Mouse (Mus musculus): ENCODE results near the gene Zfp781. TPM values are rescaled to one million over a fixed set of nuclear protein-coding genes. Genes with fewer than 3 reads are reported as not detected.

The Zfp781 gene
- polyA plus RNA-seq (2012; rRNA removed; ENCODE audit: low replicate concordance) = not detected in 2 replicates

DNA sequence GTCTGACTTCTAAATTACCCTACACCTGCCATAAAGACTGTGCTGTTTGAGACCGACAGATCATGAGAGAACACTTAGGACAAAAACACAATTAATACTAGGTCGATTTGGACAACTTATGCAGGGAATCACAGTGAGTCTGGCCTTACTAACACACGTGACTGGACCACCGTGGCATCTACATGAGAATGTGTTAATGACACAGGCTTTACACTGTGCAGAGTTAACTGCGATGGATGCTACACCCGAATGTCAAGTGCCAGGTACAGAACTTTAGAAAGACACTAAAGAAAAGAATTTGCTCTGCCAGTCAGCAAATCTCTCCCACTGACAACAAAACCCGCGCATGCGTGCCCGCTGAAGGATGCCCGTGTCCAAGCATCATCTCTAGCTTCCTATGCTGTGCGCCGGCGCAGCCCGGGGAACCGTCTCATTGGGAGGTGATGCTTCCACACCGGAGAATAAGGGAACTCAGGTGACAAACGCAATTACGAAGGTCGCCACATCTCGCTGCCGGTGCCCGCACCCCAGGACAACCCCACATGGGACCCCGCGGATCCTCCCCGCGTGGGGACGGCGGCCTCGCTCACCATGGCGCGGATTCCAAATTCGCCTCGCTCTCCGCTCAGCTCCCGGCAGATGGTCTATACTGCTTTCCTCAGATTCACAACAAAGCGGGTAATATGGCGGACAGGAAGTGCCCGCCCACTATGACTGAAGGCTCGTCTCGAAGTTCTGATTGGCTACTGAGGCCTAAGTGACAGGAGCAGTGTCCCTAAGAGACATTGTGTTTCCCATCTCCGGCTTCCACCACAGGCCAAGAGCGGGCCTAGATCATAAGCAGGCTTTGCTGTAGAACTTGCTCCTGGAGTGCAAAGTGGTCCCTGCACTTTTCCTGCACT, at the start of gene Zfp781:
Gene Zfp781 (minus strand): TSS at position 639 of the 902 bp plus-strand sequence.

DNA sequence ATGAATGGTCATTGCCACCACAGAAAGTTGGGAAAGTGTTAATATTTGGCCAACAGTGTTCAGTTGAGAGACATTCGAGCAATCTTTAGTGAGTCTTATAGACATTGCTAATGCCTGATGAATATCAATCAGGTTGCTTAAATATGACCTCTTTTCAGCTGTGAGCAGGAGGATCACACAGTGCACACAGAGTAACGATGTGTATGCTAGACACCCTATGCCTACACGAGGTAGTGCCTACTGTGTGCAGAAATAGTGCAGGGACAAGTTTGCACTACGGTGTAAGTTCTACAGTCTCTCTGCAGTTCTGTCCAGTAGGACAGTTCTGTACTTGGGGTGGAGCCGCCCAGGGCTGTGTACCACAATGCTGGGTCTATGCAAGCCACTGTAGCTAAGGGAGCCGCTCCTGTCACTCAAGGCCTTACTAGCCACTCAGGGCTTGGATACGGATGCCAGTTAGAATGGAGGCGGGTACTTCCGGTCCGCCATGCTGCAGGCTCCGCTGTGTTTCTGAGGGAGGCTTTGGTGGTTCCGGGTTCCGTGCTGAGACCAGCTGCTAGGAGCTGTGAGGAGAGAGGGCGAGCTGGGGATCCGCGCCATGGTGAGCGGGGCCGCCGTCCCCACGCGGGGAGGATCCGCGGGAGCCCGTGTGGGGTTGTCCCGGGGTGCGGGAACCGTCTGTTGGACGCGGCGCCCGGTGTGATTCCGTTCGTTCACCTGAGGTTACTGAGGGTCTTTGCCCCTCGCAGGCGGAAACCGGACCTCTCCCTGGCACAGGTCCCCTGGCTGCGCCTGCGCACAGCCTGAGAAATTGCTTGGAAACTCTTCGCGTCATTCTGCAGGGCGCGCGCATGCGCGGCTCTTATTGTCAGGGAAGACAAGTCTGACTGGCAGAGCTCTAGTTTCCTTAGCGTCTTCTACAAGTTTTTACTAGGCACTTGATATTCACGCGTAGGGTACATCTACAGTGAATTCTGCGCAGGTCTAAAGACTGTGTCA, 66.6 kb downstream of the Zfp781 start, which contains the start of gene Gm32687:
Gene Gm32687 (plus strand): TSS at position 526 of the 999 bp plus-strand sequence.

Other genes with a start within 250 kb of the Zfp781 start
- not detected in 2 replicates for gene Zfp433, start 225.7 kb downstream of the Zfp781 start, polyA plus RNA-seq (2012; rRNA removed; ENCODE audit: low replicate concordance)
- not detected in 2 replicates for gene Gm3055, start 159.3 kb downstream of the Zfp781 start, polyA plus RNA-seq (2012; rRNA removed; ENCODE audit: low replicate concordance)
- gene Gm4767, start 118.3 kb downstream of the Zfp781 start, polyA plus RNA-seq (2012; rRNA removed; ENCODE audit: low replicate concordance) = 0.04 and 0.05 TPM in 2 replicates
- gene Gm32687, start 66.5 kb downstream of the Zfp781 start, polyA plus RNA-seq (2012; rRNA removed; ENCODE audit: low replicate concordance) = 0.04 and 0.20 TPM in 2 replicates
- 0.16 and 0.47 TPM in 2 replicates for gene Zfp873, start 117.6 kb upstream of the Zfp781 start, polyA plus RNA-seq (2012; rRNA removed; ENCODE audit: low replicate concordance)
- gene BC024063, start 152.9 kb upstream of the Zfp781 start, polyA plus RNA-seq (2012; rRNA removed; ENCODE audit: low replicate concordance) = not detected in 2 replicates
- 0.05 TPM in 2 replicates for gene AU041133, start 197.5 kb upstream of the Zfp781 start, polyA plus RNA-seq (2012; rRNA removed; ENCODE audit: low replicate concordance)

Measured in duodenum, adult 2 months (tissue).